Comparison of ENCODE assay signal across 9 mouse cellular contexts in genomic region chr6:108710667-108711066, GRCm38 (mm10). TPM values are rescaled to one million over a fixed set of nuclear protein-coding genes. Genes with fewer than 3 reads are reported as not detected.
DNase-seq lines count a peak whose midpoint lies in the region; ATAC-seq and TF ChIP-seq lines count a peak whose summit lies in the region.
"Had no signal": no experiment of that assay in that cellular context is flagged by ENCODE, and none has a peak within 500 bp of the region (broad histone marks: within the 10 kb centered on the region; RNA-seq: fewer than 3 reads in every experiment).

No protein-coding gene starts in this region.

- H3K36me3 ChIP-seq in kidney, postnatal 0 days (ENCODE audit: insufficient read depth, low read length) = no peaks in the 10 kb centered on the region
- H3K36me3 ChIP-seq in kidney, embryonic 15.5 days = no peaks in the 10 kb centered on the region
- H3K36me3 ChIP-seq in stomach, postnatal 0 days (ENCODE audit: control insufficient read depth, insufficient read depth, low read length) = no peaks in the 10 kb centered on the region
- H3K36me3 ChIP-seq: embryonic facial prominence, embryonic 15.5 days had no signal

- WGBS in kidney, postnatal 0 days = 81% methylated on average over 3 of the region's 3 CpGs
- 72% methylated on average over 3 of the region's 3 CpGs for WGBS in kidney, embryonic 15.5 days
- 67% methylated on average over 3 of the region's 3 CpGs for WGBS in stomach, postnatal 0 days

- ATAC-seq in kidney, postnatal 0 days (replicated peaks; ENCODE audit: low FRiP score, low read depth) = no peak
- ATAC-seq in kidney, embryonic 15.5 days (replicated peaks; ENCODE audit: low FRiP score) = no peak
- ATAC-seq in stomach, postnatal 0 days (ENCODE audit: low FRiP score, low TSS enrichment) = no peak

- H3K4me2 ChIP-seq in kidney, postnatal 0 days (ENCODE audit: low read length) = no peak overlapping the region
- H3K4me2 ChIP-seq in kidney, embryonic 15.5 days = no peak overlapping the region
- H3K4me2 ChIP-seq in stomach, postnatal 0 days (replicated peaks; ENCODE audit: low read depth) = no peak overlapping the region

- DNase-seq in kidney, postnatal 0 days (ENCODE audit: low spot score) = no peak
- DNase-seq in thymus, postnatal 4 days = peak; percentile 26
- DNase-seq in thymus, adult 18-20 months = no peak
- DNase-seq in R1 (ENCODE audit: low read depth, low spot score) = peak; percentile 52
- DNase-seq in stomach, postnatal 0 days (ENCODE audit: low spot score) = no peak
- DNase-seq in adipocyte (ENCODE audit: low spot score) = no peak
- no peak for DNase-seq in layer of hippocampus, postnatal 25 days (ENCODE audit: extremely low spot score in 1 of 2, low spot score in 1 of 2)

- no peaks in the 10 kb centered on the region for H3K9me3 ChIP-seq in kidney, postnatal 0 days (replicated peaks; ENCODE audit: low read length)
- no peaks in the 10 kb centered on the region for H3K9me3 ChIP-seq in kidney, embryonic 15.5 days (replicated peaks)
- H3K9me3 ChIP-seq in stomach, postnatal 0 days (ENCODE audit: control insufficient read depth, low read length) = no peaks in the 10 kb centered on the region
- H3K9me3 ChIP-seq: embryonic facial prominence, embryonic 15.5 days had no signal

- no peak overlapping the region for H3K4me3 ChIP-seq in kidney, postnatal 0 days (replicated peaks; ENCODE audit: low read depth, low read length)
- H3K4me3 ChIP-seq in kidney, embryonic 15.5 days (replicated peaks) = no peak overlapping the region
- H3K4me3 ChIP-seq in stomach, postnatal 0 days (ENCODE audit: low read depth, low read length) = no peak overlapping the region

- no peaks in the 10 kb centered on the region for H3K4me1 ChIP-seq in kidney, postnatal 0 days (replicated peaks; ENCODE audit: insufficient read depth, low read length)
- peaks cover 16% of the 10 kb centered on the region for H3K4me1 ChIP-seq in kidney, embryonic 15.5 days
- H3K4me1 ChIP-seq in stomach, postnatal 0 days (replicated peaks; ENCODE audit: control insufficient read depth, insufficient read depth) = 0 out of 2 replicates have a peak, but pooled peaks cover 2% of the 10 kb centered on the region

- TF ChIP-seq EP300 in stomach, postnatal 0 days (optimal IDR thresholded peaks at IDR 0.05) = no peak

- TF ChIP-seq CTCF in kidney, postnatal 0 days (IDR thresholded peaks at IDR 0.05; ENCODE audit: low read depth) = peak; percentile 33; the same call in 1 of the 2 replicates
- peak; percentile 47 for TF ChIP-seq CTCF in stomach, postnatal 0 days (IDR thresholded peaks at IDR 0.05; ENCODE audit: low read depth)

- H3K9ac ChIP-seq in kidney, postnatal 0 days (ENCODE audit: low read depth, low read length) = no peak overlapping the region
- no peak overlapping the region for H3K9ac ChIP-seq in kidney, embryonic 15.5 days
- no peak overlapping the region for H3K9ac ChIP-seq in stomach, postnatal 0 days (ENCODE audit: low read length)
- H3K9ac ChIP-seq: embryonic facial prominence, embryonic 15.5 days had no signal

- H3K27ac ChIP-seq in kidney, postnatal 0 days = no peak overlapping the region
- H3K27ac ChIP-seq in kidney, embryonic 15.5 days = no peak overlapping the region
- no peak overlapping the region for H3K27ac ChIP-seq in stomach, postnatal 0 days (replicated peaks)
- H3K27ac ChIP-seq: embryonic facial prominence, embryonic 15.5 days had no signal

- no peaks in the 10 kb centered on the region for H3K27me3 ChIP-seq in kidney, postnatal 0 days (ENCODE audit: insufficient read depth, low read length)
- H3K27me3 ChIP-seq in kidney, embryonic 15.5 days = peaks cover 19% of the 10 kb centered on the region; the same call in 1 of the 2 replicates
- no peaks in the 10 kb centered on the region for H3K27me3 ChIP-seq in stomach, postnatal 0 days (ENCODE audit: control insufficient read depth, insufficient read depth, low read length)

RNA-seq across cellular contexts. Expression of gene Bhlhe40, which starts 50.2 kb away (rescaled TPM):
- polyA plus RNA-seq in kidney, postnatal 0 days (2015; fragmentation: Nextera tagmentation; extraction: Ambion mirVana) = 23.8 and 28.6 TPM in 2 replicates
- polyA plus RNA-seq in kidney, embryonic 15.5 days (2015; fragmentation: Nextera tagmentation; extraction: Ambion mirVana) = 15.9 and 16.0 TPM in 2 replicates
- 24.8 and 28.7 TPM in 2 replicates for polyA plus RNA-seq in stomach, postnatal 0 days (2015; fragmentation: Nextera tagmentation; extraction: Ambion mirVana)
- 10 to 100 TPM; 82.5 to 98.5 TPM for total RNA-seq in layer of hippocampus, postnatal 25 days (2021)

Comparison
In these comparisons a context has a peak if more than half of its experiments do, and no peak if none do; other contexts are left out.
1. DNase-seq: peak in thymus, postnatal 4 days (single experiment) and R1 (single experiment); none in kidney, postnatal 0 days (single experiment), thymus, adult 18-20 months (0 of 2), stomach, postnatal 0 days (single experiment), adipocyte (single experiment) and layer of hippocampus, postnatal 25 days (0 of 2).